Mouse (Mus musculus) embryonic facial prominence, embryonic 11.5 days (tissue): ENCODE measurements around the gene Dock4. TPM values are rescaled to one million over a fixed set of nuclear protein-coding genes. Genes with fewer than 3 reads are reported as not detected.
A peak's percentile ranks its signal among the peaks of the same experiment; 100 is the strongest.

Experiments
- ATAC-seq: fragments of 200-750 bp; cut with Nextera tagmentation; replicated peaks from 2 replicates; pipeline ENCODE4 v1.8.0; 2017; ENCODE audit warnings: low read depth; ENCODE audit not compliant: insufficient number of reproducible peaks, low FRiP score, low TSS enrichment
- DNase-seq: peaks from one replicate; pipeline ENCODE4 v3.0.0-alpha.2; 2015; ENCODE audit warnings: low spot score
- H3K27ac ChIP-seq: fragments of 300-500 bp; sonication (generic); replicated peaks from 2 replicates; pipeline ENCODE4 v1.5.1; 2014; ENCODE audit warnings: mild to moderate bottlenecking, low read depth, low read length, control low read depth
- H3K27me3 ChIP-seq: fragments of 300-500 bp; sonication (generic); 2 replicates; pipeline ENCODE4 v1.6.1; 2014; ENCODE audit warnings: mild to moderate bottlenecking, low read length, moderate library complexity, mixed read lengths; ENCODE audit not compliant: control insufficient read depth, insufficient read depth
- H3K36me3 ChIP-seq: fragments of 300-500 bp; sonication (generic); replicated peaks from 2 replicates; pipeline ENCODE4 v1.6.1; 2014; ENCODE audit warnings: low read depth, mild to moderate bottlenecking, low read length, moderate library complexity, mixed read lengths; ENCODE audit not compliant: control insufficient read depth, insufficient read depth
- H3K4me1 ChIP-seq: fragments of 300-500 bp; sonication (generic); 2 replicates; pipeline ENCODE4 v1.6.1; 2014; ENCODE audit warnings: low read length, mixed read lengths; ENCODE audit not compliant: control insufficient read depth, insufficient read depth
- H3K4me2 ChIP-seq: fragments of 300-500 bp; sonication (generic); 2 replicates; pipeline ENCODE4 v1.6.1; 2014; ENCODE audit warnings: low read depth, mild to moderate bottlenecking, control low read depth, low read length, moderate library complexity
- H3K4me3 ChIP-seq: fragments of 300-500 bp; sonication (generic); 2 replicates; pipeline ENCODE4 v1.5.1; 2014; ENCODE audit warnings: low read depth, low read length, control low read depth
- H3K9ac ChIP-seq: fragments of 300-500 bp; sonication (generic); replicated peaks from 2 replicates; pipeline ENCODE4 v1.6.1; 2014; ENCODE audit warnings: mild to moderate bottlenecking, control low read depth, low read length
- H3K9me3 ChIP-seq: fragments of 300-500 bp; sonication (generic); replicated peaks from 2 replicates; pipeline ENCODE4 v1.6.1; 2016; ENCODE audit warnings: mild to moderate bottlenecking, low read length, inconsistent platforms, mixed read lengths; ENCODE audit not compliant: control insufficient read depth
- WGBS: fragments of 180-500 bp; shearing (Covaris S2); extraction: QIAGEN DNeasy Blood & Tissue Kit; methylation state at CpG from one replicate; pipeline ENCODE4 v1.1.7; 2014; 5-methylcytosine and 5-hydroxymethylcytosine counted together
- polyA plus RNA-seq: library from polyadenylated mRNA; unstranded; fragments of >200 nt; fragmentation: Nextera tagmentation; extraction: Ambion mirVana; gene quantifications from 2 replicates; pipeline ENCODE4 v1.2.1, GENCODE M21; 2014

Gene Dock4
- 10.7 and 11.0 TPM in 2 replicates for polyA plus RNA-seq

GRCm38 (mm10) chr12:40445648-40446449, at the start of gene Dock4, which contains the start of gene Zfp277:
TSS of gene Dock4 (plus strand) at chr12:40445952.
TSS of gene Zfp277 (minus strand) at chr12:40445902.
- peak within 1 kb of the TSS; percentile 58 for H3K4me3 ChIP-seq
- peak within 1 kb of the TSS; percentile 87 for H3K4me2 ChIP-seq
- no peaks in the 10 kb centered on the region for H3K27me3 ChIP-seq
- no peaks in the 10 kb centered on the region for H3K9me3 ChIP-seq
- no peaks in the 10 kb centered on the region for H3K36me3 ChIP-seq
- H3K4me1 ChIP-seq: no peaks in the 10 kb centered on the region
- WGBS: under 1% methylated on average over 73 of the region's 80 CpGs
- peak within 1 kb of the TSS; percentile 69 for H3K9ac ChIP-seq
- H3K27ac ChIP-seq: peak within 1 kb of the TSS; percentile 78
- ATAC-seq: peak; percentile 99
- DNase-seq: peak; percentile 100

GRCm38 (mm10) chr12:40398916-40399315, 46.8 kb upstream of the Dock4 start:
- H3K27ac ChIP-seq: no peak overlapping the region
- 96% methylated on average over 2 of the region's 2 CpGs for WGBS
- ATAC-seq (no peak), DNase-seq (no peak)
- no peaks in the 10 kb centered on the region for H3K27me3 ChIP-seq
- no peak overlapping the region for H3K4me2 ChIP-seq
- H3K9ac ChIP-seq: no peak overlapping the region
- no peaks in the 10 kb centered on the region for H3K36me3 ChIP-seq
- H3K9me3 ChIP-seq: no peaks in the 10 kb centered on the region
- no peak overlapping the region for H3K4me3 ChIP-seq
- H3K4me1 ChIP-seq: no peaks in the 10 kb centered on the region

GRCm38 (mm10) chr12:40399386-40399785, 46.4 kb upstream of the Dock4 start:
- no peak for ATAC-seq
- WGBS: 92% methylated on average over 2 of the region's 2 CpGs
- H3K27me3 ChIP-seq: no peaks in the 10 kb centered on the region
- no peaks in the 10 kb centered on the region for H3K36me3 ChIP-seq
- no peak overlapping the region for H3K4me2 ChIP-seq
- H3K27ac ChIP-seq: no peak overlapping the region
- no peaks in the 10 kb centered on the region for H3K4me1 ChIP-seq
- no peak for DNase-seq
- no peaks in the 10 kb centered on the region for H3K9me3 ChIP-seq
- no peak overlapping the region for H3K9ac ChIP-seq
- H3K4me3 ChIP-seq: no peak overlapping the region

GRCm38 (mm10) chr12:40399812-40400211, 45.9 kb upstream of the Dock4 start:
- Histone ChIP-seq H3K4me2 (no peak overlapping the region), H3K9me3 (no peaks in the 10 kb centered on the region), H3K36me3 (no peaks in the 10 kb centered on the region), H3K4me3 (no peak overlapping the region), H3K9ac (no peak overlapping the region), H3K27me3 (no peaks in the 10 kb centered on the region), H3K4me1 (no peaks in the 10 kb centered on the region), H3K27ac (no peak overlapping the region)
- DNase-seq (no peak), ATAC-seq (no peak)
- 90% methylated on average over 10 of the region's 10 CpGs for WGBS

- no peak overlapping the region for H3K4me2 ChIP-seq
- H3K4me1 ChIP-seq: no peaks in the 10 kb centered on the region
- no peaks in the 10 kb centered on the region for H3K36me3 ChIP-seq
- no peak overlapping the region for H3K9ac ChIP-seq
- no peak for ATAC-seq
- WGBS: 73% methylated on average over 5 of the region's 5 CpGs
- H3K27me3 ChIP-seq: no peaks in the 10 kb centered on the region
- no peak overlapping the region for H3K27ac ChIP-seq
- no peaks in the 10 kb centered on the region for H3K9me3 ChIP-seq
- no peak overlapping the region for H3K4me3 ChIP-seq
- no peak for DNase-seq
Observed at GRCm38 (mm10) chr12:40414682-40415311, 31.0 kb upstream of the Dock4 start.

- Histone ChIP-seq H3K9me3 (no peaks in the 10 kb centered on the region), H3K4me1 (no peaks in the 10 kb centered on the region), H3K9ac (no peak overlapping the region), H3K27me3 (no peaks in the 10 kb centered on the region), H3K4me2 (no peak overlapping the region), H3K4me3 (no peak overlapping the region), H3K36me3 (no peaks in the 10 kb centered on the region), H3K27ac (no peak overlapping the region)
- ATAC-seq: no peak
- DNase-seq: no peak
- 87% methylated on average over 8 of the region's 8 CpGs for WGBS
Observed at GRCm38 (mm10) chr12:40415312-40415925, 30.3 kb upstream of the Dock4 start.

GRCm38 (mm10) chr12:40417257-40417656, 28.5 kb upstream of the Dock4 start:
- Histone ChIP-seq H3K9ac (no peak overlapping the region), H3K36me3 (no peaks in the 10 kb centered on the region), H3K4me2 (no peak overlapping the region), H3K27ac (no peak overlapping the region), H3K27me3 (no peaks in the 10 kb centered on the region), H3K4me3 (no peak overlapping the region), H3K4me1 (no peaks in the 10 kb centered on the region), H3K9me3 (no peaks in the 10 kb centered on the region)
- ATAC-seq (no peak), DNase-seq (no peak)
- 93% methylated on average over 4 of the region's 4 CpGs for WGBS

GRCm38 (mm10) chr12:40424991-40425390, 20.8 kb upstream of the Dock4 start:
- Histone ChIP-seq H3K4me3 (no peak overlapping the region), H3K4me1 (no peaks in the 10 kb centered on the region), H3K36me3 (no peaks in the 10 kb centered on the region), H3K27me3 (no peaks in the 10 kb centered on the region), H3K9me3 (no peaks in the 10 kb centered on the region), H3K4me2 (no peak overlapping the region), H3K27ac (no peak overlapping the region), H3K9ac (no peak overlapping the region)
- 91% methylated on average over 1 of the region's 1 CpGs for WGBS
- DNase-seq (no peak), ATAC-seq (no peak)
